Mouse (Mus musculus): ENCODE measurements around the gene Wwox. TPM values are rescaled to one million over a fixed set of nuclear protein-coding genes. Genes with fewer than 3 reads are reported as not detected.

The Wwox gene
- polyA plus RNA-seq, 1 experiment from 2014 or later: 14.0 TPM

GRCm38 (mm10) chr8:114875161-114875560, 435.7 kb downstream of the Wwox start:
- H3K27ac ChIP-seq (ENCODE audit: low read depth): no peak overlapping the region
- H3K4me2 ChIP-seq (ENCODE audit: low read length): no peak overlapping the region
- peaks cover 24% of the 10 kb centered on the region for H3K4me1 ChIP-seq (replicated peaks; ENCODE audit: control insufficient read depth, insufficient read depth, low read length)
- H3K36me3 ChIP-seq (ENCODE audit: control insufficient read depth, insufficient read depth, low read length): no peaks in the 10 kb centered on the region
- H3K4me3 ChIP-seq (ENCODE audit: low read depth, low read length): no peak overlapping the region
- H3K9me3 ChIP-seq (ENCODE audit: control insufficient read depth, low read length): no peaks in the 10 kb centered on the region
- 86% methylated on average over 5 of the region's 5 CpGs for WGBS
- no peaks in the 10 kb centered on the region for H3K27me3 ChIP-seq (replicated peaks; ENCODE audit: control insufficient read depth, insufficient read depth, low read length)
- DNase-seq (ENCODE audit: low spot score) (no peak), ATAC-seq (replicated peaks; ENCODE audit: low FRiP score, low TSS enrichment, low read depth) (no peak)
- H3K9ac ChIP-seq (ENCODE audit: low read length): no peak overlapping the region

- DNase-seq (ENCODE audit: low spot score) (no peak), ATAC-seq (replicated peaks; ENCODE audit: low FRiP score, low TSS enrichment, low read depth) (no peak)
- Histone ChIP-seq H3K4me2 (ENCODE audit: low read length) (peak overlapping the region; percentile 22; the same call in 1 of the 2 replicates), H3K4me1 (replicated peaks; ENCODE audit: control insufficient read depth, insufficient read depth, low read length) (peaks cover 24% of the 10 kb centered on the region), H3K36me3 (ENCODE audit: control insufficient read depth, insufficient read depth, low read length) (no peaks in the 10 kb centered on the region), H3K9me3 (ENCODE audit: control insufficient read depth, low read length) (no peaks in the 10 kb centered on the region), H3K27me3 (replicated peaks; ENCODE audit: control insufficient read depth, insufficient read depth, low read length) (no peaks in the 10 kb centered on the region), H3K9ac (ENCODE audit: low read length) (no peak overlapping the region), H3K4me3 (ENCODE audit: low read depth, low read length) (no peak overlapping the region), H3K27ac (ENCODE audit: low read depth) (0 out of 2 replicates have a peak overlapping the region, but pooled peaks have one; percentile 59)
- WGBS: 12% methylated on average over 11 of the region's 11 CpGs
These were observed 436.7 kb downstream of the Wwox start for GRCm38 (mm10) chr8:114876161-114876611.

- Histone ChIP-seq H3K9me3 (ENCODE audit: control insufficient read depth, low read length) (no peaks in the 10 kb centered on the region), H3K4me2 (ENCODE audit: low read length) (peak overlapping the region; percentile 22; the same call in 1 of the 2 replicates), H3K4me1 (replicated peaks; ENCODE audit: control insufficient read depth, insufficient read depth, low read length) (peaks cover 26% of the 10 kb centered on the region), H3K4me3 (ENCODE audit: low read depth, low read length) (no peak overlapping the region), H3K27ac (ENCODE audit: low read depth) (peak overlapping the region; percentile 59), H3K27me3 (replicated peaks; ENCODE audit: control insufficient read depth, insufficient read depth, low read length) (no peaks in the 10 kb centered on the region), H3K36me3 (ENCODE audit: control insufficient read depth, insufficient read depth, low read length) (no peaks in the 10 kb centered on the region), H3K9ac (ENCODE audit: low read length) (no peak overlapping the region)
- ATAC-seq (replicated peaks; ENCODE audit: low FRiP score, low TSS enrichment, low read depth) (no peak), DNase-seq (ENCODE audit: low spot score) (no peak)
- 30% methylated on average over 9 of the region's 9 CpGs for WGBS
These were observed 437.3 kb downstream of the Wwox start for GRCm38 (mm10) chr8:114876696-114877206.

- WGBS: 77% methylated on average over 10 of the region's 10 CpGs
- peak overlapping the region; percentile 59; the same call in 1 of the 2 replicates for H3K27ac ChIP-seq (ENCODE audit: low read depth)
- H3K9me3 ChIP-seq (ENCODE audit: control insufficient read depth, low read length): no peaks in the 10 kb centered on the region
- peaks cover 24% of the 10 kb centered on the region for H3K4me1 ChIP-seq (replicated peaks; ENCODE audit: control insufficient read depth, insufficient read depth, low read length)
- DNase-seq (ENCODE audit: low spot score) (no peak), ATAC-seq (replicated peaks; ENCODE audit: low FRiP score, low TSS enrichment, low read depth) (no peak)
- no peaks in the 10 kb centered on the region for H3K27me3 ChIP-seq (replicated peaks; ENCODE audit: control insufficient read depth, insufficient read depth, low read length)
- no peak overlapping the region for H3K4me3 ChIP-seq (ENCODE audit: low read depth, low read length)
- 0 out of 2 replicates have a peak overlapping the region, but pooled peaks have one; percentile 6 for H3K4me2 ChIP-seq (ENCODE audit: low read length)
- no peaks in the 10 kb centered on the region for H3K36me3 ChIP-seq (ENCODE audit: control insufficient read depth, insufficient read depth, low read length)
- H3K9ac ChIP-seq (ENCODE audit: low read length): no peak overlapping the region
These were observed 437.8 kb downstream of the Wwox start for GRCm38 (mm10) chr8:114877234-114877633.

- ATAC-seq (replicated peaks; ENCODE audit: low FRiP score, low TSS enrichment, low read depth): no peak
- Histone ChIP-seq H3K9ac (ENCODE audit: low read length) (no peak overlapping the region), H3K36me3 (ENCODE audit: control insufficient read depth, insufficient read depth, low read length) (no peaks in the 10 kb centered on the region), H3K27me3 (replicated peaks; ENCODE audit: control insufficient read depth, insufficient read depth, low read length) (no peaks in the 10 kb centered on the region), H3K4me3 (ENCODE audit: low read depth, low read length) (no peak overlapping the region), H3K27ac (ENCODE audit: low read depth) (no peak overlapping the region), H3K9me3 (ENCODE audit: control insufficient read depth, low read length) (no peaks in the 10 kb centered on the region), H3K4me2 (ENCODE audit: low read length) (no peak overlapping the region), H3K4me1 (replicated peaks; ENCODE audit: control insufficient read depth, insufficient read depth, low read length) (peaks cover 27% of the 10 kb centered on the region)
- 81% methylated on average over 14 of the region's 14 CpGs for WGBS
- no peak for DNase-seq (ENCODE audit: low spot score)
These were observed 439.2 kb downstream of the Wwox start for GRCm38 (mm10) chr8:114878449-114879276.

GRCm38 (mm10) chr8:114879277-114879568, 439.8 kb downstream of the Wwox start:
- no peaks in the 10 kb centered on the region for H3K36me3 ChIP-seq (ENCODE audit: control insufficient read depth, insufficient read depth, low read length)
- no peak overlapping the region for H3K4me2 ChIP-seq (ENCODE audit: low read length)
- no peak overlapping the region for H3K27ac ChIP-seq (ENCODE audit: low read depth)
- no peak overlapping the region for H3K9ac ChIP-seq (ENCODE audit: low read length)
- no peaks in the 10 kb centered on the region for H3K27me3 ChIP-seq (replicated peaks; ENCODE audit: control insufficient read depth, insufficient read depth, low read length)
- WGBS: 88% methylated on average over 4 of the region's 4 CpGs
- no peaks in the 10 kb centered on the region for H3K9me3 ChIP-seq (ENCODE audit: control insufficient read depth, low read length)
- ATAC-seq (replicated peaks; ENCODE audit: low FRiP score, low TSS enrichment, low read depth): no peak
- DNase-seq (ENCODE audit: low spot score): no peak
- H3K4me3 ChIP-seq (ENCODE audit: low read depth, low read length): no peak overlapping the region
- peaks cover 27% of the 10 kb centered on the region for H3K4me1 ChIP-seq (replicated peaks; ENCODE audit: control insufficient read depth, insufficient read depth, low read length)

GRCm38 (mm10) chr8:114879678-114880077, 440.2 kb downstream of the Wwox start:
- Histone ChIP-seq H3K9me3 (ENCODE audit: control insufficient read depth, low read length) (no peaks in the 10 kb centered on the region), H3K9ac (ENCODE audit: low read length) (no peak overlapping the region), H3K4me1 (replicated peaks; ENCODE audit: control insufficient read depth, insufficient read depth, low read length) (peaks cover 28% of the 10 kb centered on the region), H3K4me2 (ENCODE audit: low read length) (no peak overlapping the region), H3K36me3 (ENCODE audit: control insufficient read depth, insufficient read depth, low read length) (no peaks in the 10 kb centered on the region), H3K27ac (ENCODE audit: low read depth) (no peak overlapping the region), H3K27me3 (replicated peaks; ENCODE audit: control insufficient read depth, insufficient read depth, low read length) (no peaks in the 10 kb centered on the region), H3K4me3 (ENCODE audit: low read depth, low read length) (no peak overlapping the region)
- 75% methylated on average over 2 of the region's 2 CpGs for WGBS
- ATAC-seq (replicated peaks; ENCODE audit: low FRiP score, low TSS enrichment, low read depth) (no peak), DNase-seq (ENCODE audit: low spot score) (no peak)

- WGBS: 79% methylated on average over 8 of the region's 8 CpGs
- no peak overlapping the region for H3K27ac ChIP-seq (ENCODE audit: low read depth)
- H3K9ac ChIP-seq (ENCODE audit: low read length): no peak overlapping the region
- H3K27me3 ChIP-seq (replicated peaks; ENCODE audit: control insufficient read depth, insufficient read depth, low read length): no peaks in the 10 kb centered on the region
- H3K9me3 ChIP-seq (ENCODE audit: control insufficient read depth, low read length): no peaks in the 10 kb centered on the region
- no peak overlapping the region for H3K4me2 ChIP-seq (ENCODE audit: low read length)
- peaks cover 35% of the 10 kb centered on the region for H3K4me1 ChIP-seq (replicated peaks; ENCODE audit: control insufficient read depth, insufficient read depth, low read length)
- no peak overlapping the region for H3K4me3 ChIP-seq (ENCODE audit: low read depth, low read length)
- ATAC-seq (replicated peaks; ENCODE audit: low FRiP score, low TSS enrichment, low read depth): no peak
- no peak for DNase-seq (ENCODE audit: low spot score)
- H3K36me3 ChIP-seq (ENCODE audit: control insufficient read depth, insufficient read depth, low read length): no peaks in the 10 kb centered on the region
These were observed 441.1 kb downstream of the Wwox start for GRCm38 (mm10) chr8:114880475-114881135.
